Mouse (Mus musculus) left cerebral cortex, adult 11 months (tissue): ENCODE measurements around the gene Lrp2.
A peak's percentile ranks its signal among the peaks of the same experiment; 100 is the strongest.

ENCODE experiments used
- DNase-seq: peaks from one replicate; pipeline ENCODE4 v3.0.0; 2022; ENCODE audit warnings: low spot score

The Lrp2 gene

DNA sequence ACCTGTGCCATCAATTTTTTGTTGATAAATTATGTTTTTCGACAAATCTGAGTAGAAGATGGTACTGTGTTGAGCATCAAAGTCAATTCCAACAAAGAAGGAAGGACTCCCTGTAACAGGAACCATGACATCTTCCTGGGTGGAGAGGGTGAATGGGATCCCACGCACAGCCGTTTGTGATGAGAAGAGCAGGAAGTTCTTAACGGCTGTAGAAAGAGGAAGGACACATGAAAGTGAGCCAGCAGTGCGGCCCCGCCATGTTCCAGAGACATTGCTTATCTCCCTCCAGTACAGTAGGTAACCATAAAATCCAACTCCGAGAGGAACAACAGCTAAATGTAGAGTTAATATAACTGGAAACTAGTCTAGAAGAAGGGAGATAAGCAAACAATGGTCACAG is 67.6 kb downstream of the Lrp2 start:
- DNase-seq = no peak

GRCm38 (mm10) chr2:69511766-69512165 is 74.1 kb downstream of the Lrp2 start:
- no peak for DNase-seq

DNA sequence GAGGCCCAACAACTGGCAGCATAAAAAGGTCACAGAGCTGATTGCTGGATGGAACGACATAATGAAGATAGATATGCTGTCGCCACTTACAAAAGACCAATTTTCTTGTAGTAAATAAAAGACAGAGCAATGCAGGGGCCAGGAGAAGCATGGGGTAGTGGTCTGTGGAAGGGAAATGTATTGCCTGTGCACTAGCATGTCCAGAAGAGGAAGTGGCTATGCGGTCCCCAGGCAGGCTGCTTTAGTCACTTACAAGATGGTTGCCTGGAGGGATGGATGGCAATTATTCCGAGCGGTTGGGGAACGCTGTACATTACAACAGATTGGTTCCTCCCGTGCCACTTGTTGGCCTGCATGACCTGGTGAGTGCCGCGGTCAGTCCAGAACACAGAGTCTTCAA is 85.5 kb downstream of the Lrp2 start:
- no peak for DNase-seq

DNA sequence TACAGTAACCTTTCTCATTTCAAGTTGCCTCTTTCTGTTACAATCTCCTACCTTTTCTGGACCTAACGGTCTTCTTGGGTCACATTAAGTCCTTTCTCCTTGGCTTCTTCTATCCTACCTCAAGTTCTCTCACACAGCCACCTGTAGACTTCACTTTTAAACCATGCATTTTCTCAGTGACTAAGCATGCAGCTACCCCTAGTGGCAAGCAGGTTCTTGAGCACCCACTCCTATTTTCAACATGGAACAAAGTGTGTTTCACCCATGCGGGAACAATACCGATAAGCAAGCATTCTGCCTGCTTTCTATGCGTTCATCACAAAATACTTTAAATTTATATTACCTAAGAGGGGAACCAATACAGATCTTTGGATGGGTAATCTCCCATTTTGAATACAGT is 92.7 kb downstream of the Lrp2 start:
- DNase-seq = no peak

GRCm38 (mm10) chr2:69480965-69481364 is 104.9 kb downstream of the Lrp2 start:
- no peak for DNase-seq

- no peak for DNase-seq
Measured at GRCm38 (mm10) chr2:69479859-69480258, 106.0 kb downstream of the Lrp2 start.

DNA sequence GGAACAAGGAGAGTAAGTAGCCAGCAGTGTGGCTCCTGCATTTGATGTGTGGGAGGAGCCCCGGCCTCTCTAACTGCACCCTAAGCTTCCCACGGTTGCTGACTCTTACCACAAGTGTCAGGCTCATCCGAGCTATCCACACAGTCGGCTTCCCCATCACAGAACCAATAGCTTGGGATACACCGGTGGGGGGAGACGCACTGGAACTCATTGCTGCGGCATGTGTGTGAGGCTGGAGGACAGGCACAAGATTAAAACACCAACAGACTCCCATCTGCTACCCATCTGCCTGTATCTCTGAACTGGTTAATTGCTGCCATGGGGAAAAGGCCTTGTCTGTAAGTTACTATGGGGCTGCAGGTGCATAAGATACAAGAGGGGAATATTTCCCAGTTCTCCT is 109.0 kb downstream of the Lrp2 start:
- no peak for DNase-seq

DNA sequence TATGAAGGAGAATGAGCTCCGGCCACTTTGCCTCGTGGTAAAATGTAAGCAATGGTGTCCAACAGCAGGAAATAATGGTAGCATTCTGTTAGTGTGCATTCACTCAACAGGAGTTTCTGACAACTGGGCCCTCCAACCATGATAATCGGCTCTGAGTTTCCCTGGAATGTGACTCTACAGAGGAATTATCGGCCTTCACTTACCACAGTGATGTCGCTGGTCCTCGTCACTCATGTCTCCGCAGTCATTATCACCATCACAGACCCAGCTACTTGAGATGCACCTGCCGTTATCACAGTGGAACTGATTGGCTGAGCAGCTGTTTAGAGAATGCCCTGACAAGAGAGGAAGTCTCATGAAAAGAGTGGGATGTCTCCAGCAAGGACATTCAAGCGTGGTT is 110.7 kb downstream of the Lrp2 start:
- no peak for DNase-seq

DNA sequence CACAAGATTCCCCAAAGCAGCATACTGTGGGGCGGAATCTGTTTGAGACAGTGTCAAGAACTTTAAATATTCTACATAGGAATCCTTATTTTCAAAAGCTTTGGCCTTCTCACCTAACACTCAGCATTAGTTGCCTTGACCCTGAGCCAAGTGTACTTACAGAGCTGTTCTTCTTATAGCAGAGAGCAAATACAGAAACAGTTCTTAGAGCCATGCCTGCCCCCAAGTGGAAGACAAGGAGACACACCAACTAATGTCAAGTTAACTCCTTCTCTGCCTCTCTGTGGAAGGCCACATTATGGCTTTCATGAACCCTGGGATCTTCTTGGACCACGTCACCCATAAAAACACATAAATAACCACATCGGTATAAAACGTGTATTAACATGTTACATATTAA is 114.0 kb downstream of the Lrp2 start:
- no peak for DNase-seq

GRCm38 (mm10) chr2:69463609-69464008 is 122.3 kb downstream of the Lrp2 start:
- DNase-seq = no peak

DNA sequence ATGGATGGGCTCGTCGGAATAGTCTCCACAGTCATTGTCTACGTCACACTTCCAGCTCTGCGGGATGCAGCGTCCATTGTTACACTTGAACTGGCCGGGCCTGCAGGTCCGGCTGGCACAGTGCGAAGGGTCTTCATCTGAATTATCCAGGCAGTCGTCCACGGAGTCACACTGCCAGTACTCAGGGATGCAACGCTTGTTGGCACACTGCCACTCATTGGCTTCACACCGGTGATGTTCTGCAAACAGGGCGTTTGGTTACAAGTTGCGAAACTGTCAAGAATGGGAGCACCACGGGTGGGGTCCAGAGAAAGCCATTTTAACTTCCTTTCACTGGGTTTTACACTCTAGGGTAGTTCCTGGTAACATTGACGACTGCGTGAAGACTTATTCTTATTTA is 126.4 kb downstream of the Lrp2 start:
- no peak for DNase-seq

DNA sequence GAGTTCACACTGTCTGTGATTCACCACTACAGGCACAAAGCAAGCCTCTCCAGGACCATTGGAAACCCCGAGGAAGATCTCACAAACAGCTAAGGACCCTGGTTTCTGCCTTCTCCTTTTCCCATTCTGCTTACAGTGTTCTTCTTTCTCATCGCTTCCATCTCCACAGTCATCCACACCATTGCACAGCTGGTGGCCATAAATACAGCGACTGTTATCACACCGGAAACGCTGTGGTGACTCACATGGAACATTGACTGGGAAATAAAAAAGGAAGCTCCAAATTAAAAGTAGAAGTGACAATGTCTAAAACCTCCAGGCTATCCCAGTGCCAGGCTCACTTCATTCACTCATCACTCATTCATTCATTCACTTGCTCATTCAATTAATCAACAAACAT is 134.7 kb downstream of the Lrp2 start:
- no peak for DNase-seq

DNA sequence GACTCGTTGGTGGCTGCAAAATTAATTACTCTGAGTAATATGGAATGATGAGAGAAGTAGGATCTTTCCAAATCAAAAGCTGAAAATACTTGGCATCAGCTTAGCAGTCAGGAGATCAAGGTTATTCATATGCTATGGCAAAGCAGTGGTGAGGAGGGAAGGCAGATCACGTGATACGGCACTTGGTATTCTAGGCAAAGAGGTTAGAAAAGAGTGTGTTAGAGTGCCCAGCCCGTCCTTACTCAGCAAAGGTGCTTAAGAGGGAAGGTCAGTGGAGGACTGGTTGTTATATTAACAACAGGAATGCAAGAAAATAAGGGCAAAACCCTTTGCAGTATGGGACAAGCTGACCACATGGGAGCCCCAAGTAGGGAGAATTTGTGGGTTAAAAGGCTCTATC is 137.3 kb downstream of the Lrp2 start:
- no peak for DNase-seq

- no peak for DNase-seq
Measured at GRCm38 (mm10) chr2:69445896-69446472, 139.9 kb downstream of the Lrp2 start.

DNA sequence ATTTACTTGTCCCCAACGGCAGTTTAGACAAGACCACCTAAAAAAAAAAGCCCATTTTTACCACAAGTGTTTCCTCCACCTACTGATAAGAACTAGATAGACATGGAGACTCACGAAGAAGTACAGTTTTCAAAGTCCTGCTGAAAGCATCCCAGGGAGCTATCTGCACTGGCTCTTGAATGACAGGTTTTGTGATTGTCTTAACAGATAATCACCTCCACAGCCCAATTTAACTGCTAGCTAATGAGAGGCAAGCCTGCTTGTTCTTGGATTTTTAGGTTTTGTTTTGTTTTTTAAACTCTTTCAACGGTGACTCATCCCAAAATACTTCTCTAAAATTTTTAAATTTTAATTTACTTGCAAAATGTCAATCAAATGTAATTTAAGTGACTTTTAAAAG is 144.2 kb downstream of the Lrp2 start:
- no peak for DNase-seq

- DNase-seq = peak; percentile 28
Measured at GRCm38 (mm10) chr2:69428116-69428515, 157.7 kb downstream of the Lrp2 start.

- no peak for DNase-seq
Measured at GRCm38 (mm10) chr2:69427141-69427540, 158.7 kb downstream of the Lrp2 start.

GRCm38 (mm10) chr2:69426081-69426480 is 159.8 kb downstream of the Lrp2 start:
- no peak for DNase-seq

GRCm38 (mm10) chr2:69424829-69425228 is 161.0 kb downstream of the Lrp2 start:
- DNase-seq = no peak

DNA sequence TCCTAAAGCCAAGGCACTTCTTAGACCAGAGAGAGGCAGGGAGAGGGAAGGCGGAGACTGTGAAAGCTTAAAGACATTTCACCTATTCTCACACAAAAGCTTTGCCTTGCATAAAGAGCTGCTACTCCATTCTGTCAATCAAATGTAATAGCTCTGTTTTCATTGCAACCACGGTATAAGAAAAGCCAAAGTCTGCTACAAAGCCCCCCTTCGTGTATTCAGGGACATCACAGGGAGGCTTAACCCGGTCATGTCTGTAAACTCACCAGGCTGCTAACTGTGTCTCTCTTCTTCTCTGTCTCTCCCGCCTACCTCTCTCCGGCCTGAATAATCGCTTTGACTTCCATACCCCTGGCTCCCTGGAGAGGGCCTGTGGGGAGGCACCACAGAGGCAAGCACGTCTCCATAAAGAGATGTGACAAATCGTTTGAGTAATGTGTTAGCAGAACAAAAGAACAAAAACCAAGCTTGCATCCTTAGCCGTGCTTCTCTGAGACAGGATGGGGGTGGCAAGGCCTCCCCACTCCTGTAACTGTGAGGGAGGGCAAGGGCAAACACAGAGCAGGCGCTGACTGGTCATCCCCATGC is 167.5 kb downstream of the Lrp2 start:
- no peak for DNase-seq

GRCm38 (mm10) chr2:69415070-69415469 is 170.8 kb downstream of the Lrp2 start:
- no peak for DNase-seq

- DNase-seq = no peak
Measured at GRCm38 (mm10) chr2:69414539-69414938, 171.3 kb downstream of the Lrp2 start.

DNA sequence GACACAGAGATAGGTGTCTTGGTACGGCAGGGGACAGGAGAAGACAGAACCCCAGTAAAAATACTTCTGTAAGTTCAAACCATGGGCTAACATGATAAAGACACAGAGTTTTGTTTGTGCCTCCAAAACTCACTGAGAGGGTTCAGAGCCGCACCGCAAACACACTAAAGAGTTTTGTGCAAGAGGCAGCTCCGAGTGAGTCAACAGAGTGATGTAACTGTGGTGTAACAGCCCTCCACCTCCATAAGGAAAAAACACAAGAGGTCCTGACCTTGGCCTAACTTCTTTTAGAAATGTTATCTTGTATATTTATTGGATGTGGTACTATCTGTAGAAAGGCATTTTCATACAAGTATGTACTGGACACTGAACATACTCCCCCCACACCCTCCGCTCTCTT is 180.2 kb downstream of the Lrp2 start:
- DNase-seq = no peak

DNA sequence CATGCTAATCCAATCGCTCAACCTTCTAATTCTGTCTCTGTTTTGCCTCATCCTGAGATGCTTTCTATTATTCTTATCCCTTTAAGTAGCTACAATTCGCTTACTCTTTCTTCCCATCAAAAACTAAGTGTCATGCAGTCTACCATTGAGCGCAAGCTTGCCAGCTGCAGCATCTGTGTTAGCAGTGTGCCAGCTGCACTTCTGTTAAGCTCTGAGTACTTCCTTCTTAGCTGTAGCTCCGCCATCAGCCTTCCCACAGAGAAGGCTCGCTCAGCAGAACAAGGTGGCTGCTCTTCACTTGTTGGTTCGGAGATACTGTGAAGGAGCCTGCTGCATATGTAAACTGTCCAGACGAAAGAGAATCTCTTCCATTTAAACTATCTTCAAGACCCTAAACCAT is 183.6 kb downstream of the Lrp2 start:
- DNase-seq = no peak

DNA sequence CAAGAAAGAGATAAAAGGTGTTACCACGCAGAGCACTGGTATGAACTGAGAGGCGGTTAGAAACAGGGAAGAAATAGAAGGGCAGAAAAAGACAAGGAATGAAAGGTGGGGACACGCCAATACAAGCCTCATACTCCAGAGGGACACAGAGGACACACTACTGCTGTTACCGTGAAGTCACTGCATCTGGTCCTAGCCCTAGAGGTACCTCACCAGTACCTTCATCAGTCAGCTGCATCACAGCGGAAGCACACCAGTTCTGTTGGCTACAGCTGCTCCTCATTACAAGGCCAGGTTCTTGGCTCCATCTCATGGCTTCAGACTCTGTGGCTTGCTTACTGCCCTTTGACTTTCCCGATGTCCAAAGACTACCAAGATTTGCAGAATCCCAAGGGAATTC is 184.0 kb downstream of the Lrp2 start:
- DNase-seq = no peak
